Mouse (Mus musculus) heart, embryonic 16.5 days (tissue): Measurements from ENCODE around the gene Vmn1r222. TPM values are rescaled to one million over a fixed set of nuclear protein-coding genes. Genes with fewer than 3 reads are reported as not detected.
"Not testable (repeated sequence)": the region's sequence is repeated elsewhere in the genome, so short reads cannot be mapped to it uniquely, and the experiment has no call there.

Experiments used
- ATAC-seq: fragments of 200-750 bp; cut with Nextera tagmentation; replicated peaks from 2 replicates; pipeline ENCODE4 v1.8.0; 2017; ENCODE audit warnings: moderate number of reproducible peaks; ENCODE audit not compliant: insufficient read depth, low FRiP score; ENCODE audit errors: extremely low read depth
- H3K27ac ChIP-seq: fragments of 300-500 bp; sonication (generic); 2 replicates; pipeline ENCODE4 v1.5.1; 2014; ENCODE audit warnings: mild to moderate bottlenecking, low read length, control low read depth, moderate library complexity
- H3K27me3 ChIP-seq: fragments of 300-500 bp; sonication (generic); 2 replicates; pipeline ENCODE4 v1.6.1; 2014; ENCODE audit warnings: low read length, mixed read lengths; ENCODE audit not compliant: control insufficient read depth, insufficient read depth
- H3K36me3 ChIP-seq: fragments of 300-500 bp; sonication (generic); 2 replicates; pipeline ENCODE4 v1.6.1; 2014; ENCODE audit not compliant: control insufficient read depth, insufficient read depth
- H3K4me1 ChIP-seq: fragments of 300-500 bp; sonication (generic); 2 replicates; pipeline ENCODE4 v1.6.1; 2014; ENCODE audit warnings: low read length, mixed read lengths; ENCODE audit not compliant: control insufficient read depth, insufficient read depth
- H3K4me2 ChIP-seq: fragments of 300-500 bp; sonication (generic); 2 replicates; pipeline ENCODE4 v1.6.1; 2014; ENCODE audit warnings: low read depth, mild to moderate bottlenecking, control low read depth, low read length
- H3K4me3 ChIP-seq: fragments of 300-500 bp; sonication (generic); 2 replicates; pipeline ENCODE4 v1.5.1; 2014; ENCODE audit warnings: mild to moderate bottlenecking, control low read depth, low read length
- H3K9ac ChIP-seq: fragments of 300-500 bp; sonication (generic); 2 replicates; pipeline ENCODE4 v1.6.1; 2014; ENCODE audit warnings: low read length, control low read depth
- H3K9me3 ChIP-seq: fragments of 300-500 bp; sonication (generic); replicated peaks from 2 replicates; pipeline ENCODE4 v1.6.1; 2016; ENCODE audit warnings: low read length; ENCODE audit not compliant: control insufficient read depth
- WGBS: fragments of 180-500 bp; shearing (Covaris S2); extraction: QIAGEN DNeasy Blood & Tissue Kit; methylation state at CpG from one replicate; pipeline ENCODE4 v1.1.7; 2014; 5-methylcytosine and 5-hydroxymethylcytosine counted together
- polyA plus RNA-seq: library from polyadenylated mRNA; unstranded; fragments of >200 nt; fragmentation: Nextera tagmentation; extraction: Ambion mirVana; gene quantifications from 2 replicates; pipeline ENCODE4 v1.2.1, GENCODE M21; 2015

The Vmn1r222 gene
- polyA plus RNA-seq, 1 experiment from 2014 or later = not detected

GRCm38 (mm10) chr13:23246834-23247233, 11.1 kb upstream of the Vmn1r222 start, which contains the start of gene Vmn1r223:
TSS of gene Vmn1r223 (plus strand) at chr13:23247134.
- not testable (repeated sequence) for H3K27ac ChIP-seq, H3K4me2 ChIP-seq, ATAC-seq, H3K9me3 ChIP-seq, H3K27me3 ChIP-seq, H3K9ac ChIP-seq, H3K4me1 ChIP-seq, H3K36me3 ChIP-seq, H3K4me3 ChIP-seq
- 62% methylated on average over 1 of the region's 1 CpGs for WGBS

GRCm38 (mm10) chr13:23213827-23214226, 21.9 kb downstream of the Vmn1r222 start, which contains the start of gene Vmn1r221:
TSS of gene Vmn1r221 (plus strand) at chr13:23214127.
- not testable (repeated sequence) for H3K9me3 ChIP-seq, H3K36me3 ChIP-seq, H3K4me3 ChIP-seq, ATAC-seq, H3K27me3 ChIP-seq, H3K4me2 ChIP-seq, H3K27ac ChIP-seq, H3K4me1 ChIP-seq, H3K9ac ChIP-seq
- WGBS = 79% methylated on average over 2 of the region's 2 CpGs

- not testable (repeated sequence) for H3K4me2 ChIP-seq, H3K27me3 ChIP-seq, H3K36me3 ChIP-seq, H3K9me3 ChIP-seq, H3K4me1 ChIP-seq, ATAC-seq, H3K27ac ChIP-seq, H3K4me3 ChIP-seq, H3K9ac ChIP-seq
- WGBS = 76% methylated on average over 1 of the region's 1 CpGs
Measured at GRCm38 (mm10) chr13:23203885-23204284, 31.9 kb downstream of the Vmn1r222 start.

GRCm38 (mm10) chr13:23187875-23188274, 47.9 kb downstream of the Vmn1r222 start, which contains the start of gene Vmn1r220:
TSS of gene Vmn1r220 (minus strand) at chr13:23187975.
- Histone ChIP-seq H3K4me3 (no peak within 1 kb of the TSS), H3K27ac (no peak within 1 kb of the TSS), H3K27me3 (no peaks in the 10 kb centered on the region), H3K4me2 (no peak within 1 kb of the TSS), H3K36me3 (no peaks in the 10 kb centered on the region), H3K9me3 (no peaks in the 10 kb centered on the region), H3K4me1 (no peaks in the 10 kb centered on the region), H3K9ac (no peak within 1 kb of the TSS)
- 80% methylated on average over 2 of the region's 2 CpGs for WGBS
- no peak for ATAC-seq

Other genes with a start within 250 kb of the Vmn1r222 start
- gene Vmn1r213, start 228.3 kb downstream of the Vmn1r222 start, polyA plus RNA-seq = not detected in 2 replicates
- not detected in 2 replicates for gene Vmn1r214, start 205.5 kb downstream of the Vmn1r222 start, polyA plus RNA-seq
- gene Vmn1r215, start 167.9 kb downstream of the Vmn1r222 start, polyA plus RNA-seq = not detected in 2 replicates
- gene Vmn1r217, start 117.7 kb downstream of the Vmn1r222 start, polyA plus RNA-seq = not detected in 2 replicates
- gene Vmn1r218, start 102.8 kb downstream of the Vmn1r222 start, polyA plus RNA-seq = not detected in 2 replicates
- 0.01 TPM in 1 of 2 replicates, not detected in the other for gene Vmn1r219, start 76.6 kb downstream of the Vmn1r222 start, polyA plus RNA-seq
- not detected in 2 replicates for gene Vmn1r220, start 48.0 kb downstream of the Vmn1r222 start, polyA plus RNA-seq
- gene Vmn1r221, start 21.8 kb downstream of the Vmn1r222 start, polyA plus RNA-seq = not detected in 2 replicates
- gene Vmn1r223, start 11.2 kb upstream of the Vmn1r222 start, polyA plus RNA-seq = not detected in 2 replicates
- gene Zfp322a, start 133.3 kb upstream of the Vmn1r222 start, polyA plus RNA-seq = 36.5 and 37.8 TPM in 2 replicates
- 9.2 and 9.4 TPM in 2 replicates for gene Abt1, start 187.9 kb upstream of the Vmn1r222 start, polyA plus RNA-seq
- gene Btn1a1, start 230.0 kb upstream of the Vmn1r222 start, polyA plus RNA-seq = 0.83 and 1.0 TPM in 2 replicates